Mouse (Mus musculus) layer of hippocampus, postnatal 25 days (tissue): Measurements from ENCODE around the gene 6030498E09Rik. TPM values are rescaled to one million over a fixed set of nuclear protein-coding genes. Genes with fewer than 3 reads are reported as not detected.

Source experiments
- DNase-seq, 2 experiments: peaks; one replicate each; pipeline ENCODE4 v3.0.0; 2022; ENCODE audit warnings: mixed read lengths in 2 of 2, low spot score in 1 of 2; ENCODE audit errors: extremely low spot score in 1 of 2
- microRNA-seq, 2 experiments: library from miRNA; unstranded; fragments of <30 nt; microRNA quantifications; one replicate each; pipeline ENCODE4 v1.2.0; 2021
- total RNA-seq, 2 experiments: library from RNA; stranded (reverse); gene quantifications; 2 replicates each; pipeline ENCODE4 v1.2.3; 2021

Gene 6030498E09Rik
- not detected for total RNA-seq

DNA sequence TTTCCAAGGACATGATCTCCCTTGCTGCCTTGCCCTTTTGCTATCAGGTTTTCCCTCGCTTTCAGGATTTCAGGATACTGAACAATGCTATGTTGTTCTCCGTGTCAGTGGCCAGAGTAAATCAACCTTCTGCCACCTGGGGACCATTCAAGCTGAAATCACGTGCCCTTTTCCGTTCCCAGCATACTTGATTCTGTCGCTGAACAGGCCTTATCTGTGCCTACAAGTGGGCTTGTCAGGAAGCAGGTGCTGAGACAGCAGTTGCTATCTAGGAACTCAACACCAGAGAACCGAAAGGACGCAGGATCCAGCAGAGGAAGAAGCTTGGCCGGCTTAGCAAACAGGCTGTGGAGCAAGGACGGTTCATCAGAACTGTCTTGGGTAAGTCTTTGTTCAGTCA lies at the start of gene 6030498E09Rik:
Gene 6030498E09Rik (plus strand): TSS at position 194 of the 400 bp plus-strand sequence.
- no peak for DNase-seq

GRCm38 (mm10) chrX:38730081-38730480 lies 42.4 kb upstream of the 6030498E09Rik start:
- DNase-seq = no peak

GRCm38 (mm10) chrX:38730639-38731038 lies 41.8 kb upstream of the 6030498E09Rik start:
- DNase-seq = no peak

- DNase-seq = no peak
Measured at GRCm38 (mm10) chrX:38733683-38734082, 38.8 kb upstream of the 6030498E09Rik start.

DNA sequence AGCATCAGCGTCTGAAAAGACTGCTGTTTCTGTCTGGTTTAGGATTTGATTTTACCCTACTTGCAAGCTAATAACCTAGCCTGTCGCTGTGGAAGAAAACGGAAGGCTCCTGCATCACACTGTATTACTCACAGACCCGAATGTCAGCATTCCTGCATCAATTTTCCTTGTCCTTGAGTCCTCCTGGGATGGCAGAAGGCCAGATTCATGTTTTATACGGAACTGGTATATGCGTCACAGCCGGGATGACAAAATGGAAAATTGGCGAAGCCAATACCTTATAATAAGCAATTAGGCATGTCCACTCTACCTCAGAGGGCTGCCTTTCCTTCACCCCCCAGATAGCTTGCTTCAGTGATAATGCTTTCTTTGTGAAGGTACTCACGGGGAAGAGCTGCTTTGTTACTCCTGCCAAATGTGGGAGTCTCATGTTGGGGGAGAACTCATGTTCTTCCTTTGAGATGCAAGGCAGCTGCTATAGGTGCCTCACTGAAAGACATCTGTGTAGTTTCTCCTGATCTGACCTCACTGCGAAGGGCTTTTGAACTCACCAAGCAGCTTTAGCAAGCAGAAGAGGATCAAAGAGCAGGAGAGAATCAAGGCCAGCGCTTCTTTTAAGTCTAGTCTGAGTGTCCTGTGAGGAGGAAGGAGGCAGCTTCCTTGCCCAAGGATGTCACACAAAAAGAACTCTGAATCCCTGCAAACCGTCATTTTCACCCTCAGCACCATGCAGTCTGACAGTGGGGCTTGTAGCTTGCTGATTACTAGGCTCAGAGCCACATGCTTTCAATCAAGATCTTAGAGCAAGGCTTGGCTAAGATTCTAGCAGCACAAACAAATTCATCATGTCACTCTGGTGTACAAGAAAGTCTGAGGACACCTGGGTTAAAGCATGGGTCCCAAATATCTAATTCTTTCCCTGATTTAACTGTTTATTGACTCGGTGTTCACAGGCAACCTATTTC lies 37.3 kb upstream of the 6030498E09Rik start:
- no peak for DNase-seq

DNA sequence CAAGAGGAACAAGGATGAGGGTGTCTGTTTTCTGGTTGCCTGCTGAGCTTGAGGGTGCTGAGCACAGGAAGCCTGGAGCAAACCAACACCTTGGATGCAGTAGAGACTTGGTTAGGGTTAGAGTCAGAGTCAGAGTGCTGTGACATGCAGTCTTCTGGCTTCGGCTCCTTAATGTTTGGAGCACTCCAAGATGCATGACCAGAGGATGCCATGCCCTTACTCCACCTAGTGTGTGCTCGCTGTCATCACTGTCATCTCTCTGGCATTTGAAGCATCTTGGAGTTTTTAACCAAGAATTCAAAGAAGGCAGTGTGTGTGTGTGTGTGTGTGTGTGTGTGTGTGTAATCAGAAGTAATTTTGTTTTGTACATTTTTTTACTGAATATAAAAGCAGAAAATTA lies 1.0 kb upstream of the 6030498E09Rik start:
- no peak for DNase-seq

DNA sequence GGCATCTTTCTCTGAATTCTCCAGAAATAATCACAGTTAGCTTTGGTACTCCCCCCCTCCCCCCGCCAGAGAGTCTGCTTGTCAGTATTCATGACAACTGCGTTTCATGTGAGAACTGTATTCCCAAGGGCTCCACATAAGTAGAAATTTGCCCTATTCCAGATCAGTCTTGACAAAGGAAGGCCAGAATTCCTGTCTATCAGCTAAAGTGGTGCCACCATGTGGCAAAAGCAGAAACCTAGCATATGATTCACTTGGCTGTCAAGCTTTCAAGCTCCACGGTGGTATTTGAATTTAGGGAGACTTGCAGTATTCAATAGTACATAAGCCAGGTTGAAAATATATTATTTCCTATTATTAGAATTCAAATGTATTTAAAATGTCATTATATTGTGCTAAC lies 585 bp upstream of the 6030498E09Rik start:
- no peak for DNase-seq

- DNase-seq = no peak
Measured at GRCm38 (mm10) chrX:38794373-38794772, 21.9 kb downstream of the 6030498E09Rik start.

DNA sequence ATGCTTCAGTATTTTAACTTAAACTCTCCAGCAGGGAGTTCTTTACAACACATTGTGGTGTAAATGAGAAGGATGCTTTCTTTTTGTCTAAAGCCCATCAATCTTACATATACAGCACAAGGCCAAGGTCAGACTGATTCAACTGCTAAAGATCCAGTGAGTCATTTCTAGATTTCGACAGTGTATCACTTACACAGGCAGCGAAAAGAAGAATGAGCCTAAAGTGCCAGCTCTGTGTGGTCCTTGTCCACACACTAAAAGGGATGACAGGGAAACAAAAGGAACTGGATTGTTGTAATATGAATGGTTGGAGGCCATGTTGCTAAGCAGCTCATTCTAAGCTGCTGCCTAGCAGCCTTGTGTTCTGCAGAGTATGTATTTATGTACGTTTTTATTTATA lies 41.5 kb downstream of the 6030498E09Rik start:
- no peak for DNase-seq

DNA sequence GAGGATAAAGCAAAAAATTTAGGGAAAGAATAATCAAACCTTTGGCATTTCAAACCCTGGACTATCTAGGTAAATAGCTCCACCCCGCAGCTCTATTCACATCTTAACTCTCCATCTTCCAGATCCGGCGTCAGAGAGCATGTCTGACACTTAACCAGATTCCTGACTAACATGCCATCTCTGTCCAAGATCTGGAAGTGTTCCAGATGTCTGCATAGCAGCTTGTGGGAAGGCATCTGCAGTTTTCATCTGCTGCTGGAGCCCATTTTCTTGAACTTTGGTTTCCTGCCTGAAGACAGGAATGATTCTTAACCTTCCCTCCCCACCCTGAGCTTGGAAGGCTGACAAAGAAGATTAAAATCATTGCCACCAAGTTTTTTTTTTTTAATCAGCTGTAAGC lies 44.4 kb downstream of the 6030498E09Rik start:
- DNase-seq = no peak

DNA sequence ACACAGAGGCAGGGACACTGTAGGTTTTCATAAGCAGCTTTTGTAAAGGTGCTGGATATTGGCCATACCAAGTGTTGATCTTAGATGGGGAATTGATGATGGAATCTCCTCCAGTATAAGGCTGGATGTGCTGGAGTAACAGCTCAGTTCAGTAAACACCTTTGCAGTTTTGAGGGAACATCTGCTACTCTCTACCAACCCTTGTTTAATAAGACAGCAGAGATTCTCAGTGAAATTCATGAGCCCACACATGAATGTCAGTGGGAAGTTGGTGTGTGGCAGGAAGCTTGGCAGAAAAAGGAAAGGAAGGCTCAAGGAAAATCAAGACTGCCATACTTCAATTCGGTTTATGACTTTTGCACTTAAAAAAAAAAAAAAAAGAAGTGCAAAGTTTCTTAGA lies 186.1 kb downstream of the 6030498E09Rik start:
- DNase-seq = no peak

GRCm38 (mm10) chrX:38996265-38996664 lies 223.8 kb downstream of the 6030498E09Rik start:
- no peak for DNase-seq

Small RNA genes within 50 kb of the gene (microRNA-seq; reads per million reads assigned to microRNA genes)
- 0 reads per million in 2 experiments for gene Gm25642

Other genes starting within 250 kb of the 6030498E09Rik start
- gene Cul4b, start 196.5 kb upstream of the 6030498E09Rik start, total RNA-seq = 10 to 100 TPM; 32.2 to 34.7 TPM
- gene Mcts1, start 172.1 kb upstream of the 6030498E09Rik start, total RNA-seq = 10 to 100 TPM; 92.2 to 93.4 TPM
- gene C1galt1c1, start 137.6 kb upstream of the 6030498E09Rik start, total RNA-seq = 10 to 100 TPM; 22.7 to 25.6 TPM